Mouse (Mus musculus): Measurements from ENCODE around the gene Cphx2. TPM values are rescaled to one million over a fixed set of nuclear protein-coding genes. Genes with fewer than 3 reads are reported as not detected.

Cphx2 gene
- not detected in 2 replicates for polyA plus RNA-seq (2015; fragmentation: Nextera tagmentation; extraction: Ambion mirVana)

DNA sequence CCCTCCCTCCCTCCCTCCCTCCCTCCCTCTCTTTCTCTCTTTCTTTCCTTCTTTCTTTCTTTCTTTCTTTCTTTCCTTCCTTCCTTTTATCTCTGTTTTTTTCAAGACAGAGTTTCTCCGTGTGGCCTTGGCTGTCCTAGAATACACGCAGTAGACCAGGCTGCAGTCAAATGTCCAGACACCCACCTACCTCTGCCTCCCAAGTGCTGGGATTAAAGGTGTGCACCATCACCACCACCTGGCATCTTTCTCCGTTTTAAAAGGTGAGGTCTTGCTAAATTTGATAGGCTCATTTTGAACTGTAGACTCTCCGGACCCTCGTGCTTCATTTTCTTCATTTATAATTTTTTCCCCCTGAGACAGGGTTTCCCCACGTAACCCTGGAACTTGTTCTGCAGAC, at the start of gene Cphx2:
TSS of gene Cphx2 (plus strand) at position 301 of the 400 bp plus-strand sequence.

GRCm38 (mm10) chr14:26042611-26043010, 38.7 kb upstream of the Cphx2 start, which contains the start of gene Gm9780:
Gm9780 (minus strand) TSS chr14:26042711.

GRCm38 (mm10) chr14:26067325-26067633, 14.0 kb upstream of the Cphx2 start, which contains the start of gene Tmem254c:
Tmem254c (minus strand) TSS chr14:26067355.

DNA sequence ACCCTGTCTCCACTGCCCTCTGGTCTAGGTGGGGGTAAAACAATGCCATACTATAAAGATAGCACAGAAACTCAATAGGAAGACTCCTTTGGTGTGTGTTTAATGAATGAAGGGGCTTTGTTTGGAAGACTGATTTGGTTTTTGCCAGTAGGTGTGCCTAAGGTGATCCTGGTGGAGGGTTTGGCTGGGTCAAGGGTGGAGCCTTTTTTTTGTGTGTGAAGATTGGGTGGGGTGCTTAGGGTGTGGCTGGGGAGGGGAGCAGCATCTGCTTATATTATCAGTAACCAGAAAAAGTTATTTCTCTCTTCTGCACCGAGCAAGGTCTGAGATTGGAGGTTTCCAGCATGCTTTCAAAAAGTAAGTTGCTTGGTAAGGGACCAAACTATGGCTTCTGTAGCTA, 681 bp downstream of the Cphx2 start, which contains the start of gene Cphx3:
TSS of gene Cphx3 (plus strand) at position 301 of the 400 bp plus-strand sequence.

GRCm38 (mm10) chr14:26118150-26118549, 36.8 kb downstream of the Cphx2 start, which contains the start of gene Duxbl2:
Duxbl2 (plus strand) TSS chr14:26118349.

Other genes starting within 250 kb of the Cphx2 start
- 3.1 and 4.2 TPM in 2 replicates for gene Anxa11, start 239.4 kb upstream of the Cphx2 start, polyA plus RNA-seq (2015; fragmentation: Nextera tagmentation; extraction: Ambion mirVana)
- gene Plac9a, start 178.4 kb upstream of the Cphx2 start, polyA plus RNA-seq (2015; fragmentation: Nextera tagmentation; extraction: Ambion mirVana) = 1.3 TPM in 1 of 2 replicates, not detected in the other
- gene Tmem254a, start 153.8 kb upstream of the Cphx2 start, polyA plus RNA-seq (2015; fragmentation: Nextera tagmentation; extraction: Ambion mirVana) = 5.4 and 5.8 TPM in 2 replicates
- gene Cphx1, start 143.2 kb upstream of the Cphx2 start, polyA plus RNA-seq (2015; fragmentation: Nextera tagmentation; extraction: Ambion mirVana) = 0.14 TPM in 1 of 2 replicates, not detected in the other
- 0.96 and 1.5 TPM in 2 replicates for gene Duxbl1, start 102.9 kb upstream of the Cphx2 start, polyA plus RNA-seq (2015; fragmentation: Nextera tagmentation; extraction: Ambion mirVana)
- gene Gm9780, start 38.8 kb upstream of the Cphx2 start, polyA plus RNA-seq (2015; fragmentation: Nextera tagmentation; extraction: Ambion mirVana) = 20.3 and 21.9 TPM in 2 replicates
- gene Tmem254c, start 14.2 kb upstream of the Cphx2 start, polyA plus RNA-seq (2015; fragmentation: Nextera tagmentation; extraction: Ambion mirVana) = 50.8 and 54.5 TPM in 2 replicates
- not detected in 2 replicates for gene Cphx3, start 781 bp downstream of the Cphx2 start, polyA plus RNA-seq (2015; fragmentation: Nextera tagmentation; extraction: Ambion mirVana)
- not detected in 2 replicates for gene Duxbl2, start 36.8 kb downstream of the Cphx2 start, polyA plus RNA-seq (2015; fragmentation: Nextera tagmentation; extraction: Ambion mirVana)
- 12.7 and 28.5 TPM in 2 replicates for gene Plac9b, start 101.0 kb downstream of the Cphx2 start, polyA plus RNA-seq (2015; fragmentation: Nextera tagmentation; extraction: Ambion mirVana)
- 24.6 and 32.0 TPM in 2 replicates for gene Tmem254b, start 125.5 kb downstream of the Cphx2 start, polyA plus RNA-seq (2015; fragmentation: Nextera tagmentation; extraction: Ambion mirVana)
- 2.7 TPM in 2 replicates for gene Duxbl3, start 176.4 kb downstream of the Cphx2 start, polyA plus RNA-seq (2015; fragmentation: Nextera tagmentation; extraction: Ambion mirVana)

Data from neural tube, postnatal 0 days (tissue).